Mouse (Mus musculus) midbrain, embryonic 15.5 days (tissue): ENCODE measurements around the gene Slc38a1. TPM values are rescaled to one million over a fixed set of nuclear protein-coding genes. Genes with fewer than 3 reads are reported as not detected.

Source experiments
- ATAC-seq: fragments of 200-750 bp; cut with Nextera tagmentation; replicated peaks from 2 replicates; pipeline ENCODE4 v1.8.0; 2017; ENCODE audit warnings: moderate TSS enrichment
- H3K27ac ChIP-seq: fragments of 300-500 bp; sonication (generic); 2 replicates; pipeline ENCODE4 v1.5.1; 2015; ENCODE audit warnings: mild to moderate bottlenecking, inconsistent platforms
- H3K27me3 ChIP-seq: fragments of 300-500 bp; sonication (generic); replicated peaks from 2 replicates; pipeline ENCODE4 v1.6.1; 2015; ENCODE audit warnings: inconsistent platforms
- H3K36me3 ChIP-seq: fragments of 300-500 bp; sonication (generic); replicated peaks from 2 replicates; pipeline ENCODE4 v1.6.1; 2015; ENCODE audit warnings: inconsistent platforms
- H3K4me1 ChIP-seq: fragments of 300-500 bp; sonication (generic); 2 replicates; pipeline ENCODE4 v1.6.1; 2015; ENCODE audit warnings: inconsistent platforms
- H3K4me2 ChIP-seq: fragments of 300-500 bp; sonication (generic); 2 replicates; pipeline ENCODE4 v1.6.1; 2015; ENCODE audit warnings: inconsistent platforms, mild to moderate bottlenecking, moderate library complexity
- H3K4me3 ChIP-seq: fragments of 300-500 bp; sonication (generic); 2 replicates; pipeline ENCODE4 v1.5.1; 2015; ENCODE audit warnings: mild to moderate bottlenecking, inconsistent platforms
- H3K9ac ChIP-seq: fragments of 300-500 bp; sonication (generic); 2 replicates; pipeline ENCODE4 v1.6.1; 2015; ENCODE audit warnings: mild to moderate bottlenecking, inconsistent platforms
- H3K9me3 ChIP-seq: fragments of 300-500 bp; sonication (generic); 2 replicates; pipeline ENCODE4 v1.6.1; 2016; ENCODE audit warnings: inconsistent platforms
- WGBS: fragments of 180-500 bp; shearing (Covaris S2); methylation state at CpG from one replicate; pipeline ENCODE4 v1.1.7; 2015; ENCODE audit warnings: mixed read lengths; 5-methylcytosine and 5-hydroxymethylcytosine counted together
- polyA plus RNA-seq: library from polyadenylated mRNA; unstranded; fragments of >200 nt; fragmentation: Nextera tagmentation; extraction: Ambion mirVana; gene quantifications from 2 replicates; pipeline ENCODE4 v1.2.1, GENCODE M21; 2015

The Slc38a1 gene
- polyA plus RNA-seq, 1 experiment from 2014 or later, result 144 TPM

GRCm38 (mm10) chr15:96678871-96679773, 36.4 kb upstream of the Slc38a1 start:
- Histone ChIP-seq H3K9ac (no peak overlapping the region), H3K4me3 (no peak overlapping the region), H3K36me3 (no peaks in the 10 kb centered on the region), H3K4me2 (no peak overlapping the region), H3K27me3 (no peaks in the 10 kb centered on the region), H3K9me3 (no peaks in the 10 kb centered on the region), H3K27ac (no peak overlapping the region), H3K4me1 (no peaks in the 10 kb centered on the region)
- WGBS, result 78% methylated on average over 19 of the region's 19 CpGs
- ATAC-seq, result no peak

- H3K4me3 ChIP-seq, result no peak overlapping the region
- no peaks in the 10 kb centered on the region for H3K9me3 ChIP-seq
- no peak overlapping the region for H3K27ac ChIP-seq
- H3K4me2 ChIP-seq, result no peak overlapping the region
- no peaks in the 10 kb centered on the region for H3K27me3 ChIP-seq
- no peaks in the 10 kb centered on the region for H3K36me3 ChIP-seq
- ATAC-seq, result no peak
- no peaks in the 10 kb centered on the region for H3K4me1 ChIP-seq
- WGBS, result 50% methylated on average over 10 of the region's 10 CpGs
- H3K9ac ChIP-seq, result no peak overlapping the region
These were observed 33.8 kb upstream of the Slc38a1 start for GRCm38 (mm10) chr15:96676518-96676917.

- H3K9me3 ChIP-seq, result no peaks in the 10 kb centered on the region
- no peaks in the 10 kb centered on the region for H3K27me3 ChIP-seq
- no peak overlapping the region for H3K27ac ChIP-seq
- H3K4me1 ChIP-seq, result no peaks in the 10 kb centered on the region
- no peak overlapping the region for H3K4me3 ChIP-seq
- H3K9ac ChIP-seq, result no peak overlapping the region
- H3K4me2 ChIP-seq, result no peak overlapping the region
- H3K36me3 ChIP-seq, result no peaks in the 10 kb centered on the region
- WGBS, result 84% methylated on average over 15 of the region's 15 CpGs
- ATAC-seq, result no peak
These were observed 33.0 kb upstream of the Slc38a1 start for GRCm38 (mm10) chr15:96675744-96676143.

GRCm38 (mm10) chr15:96675055-96675454, 32.3 kb upstream of the Slc38a1 start:
- 84% methylated on average over 11 of the region's 11 CpGs for WGBS

GRCm38 (mm10) chr15:96674089-96674488, 31.4 kb upstream of the Slc38a1 start:
- WGBS, result 81% methylated on average over 1 of the region's 1 CpGs
- H3K4me2 ChIP-seq, result no peak overlapping the region
- ATAC-seq, result no peak

More at GRCm38 (mm10) chr15:96675055-96675454, 32.3 kb upstream of the Slc38a1 start:
- no peak overlapping the region for H3K4me3 ChIP-seq
- H3K36me3 ChIP-seq, result no peaks in the 10 kb centered on the region
- ATAC-seq, result no peak
- no peak overlapping the region for H3K9ac ChIP-seq
- no peaks in the 10 kb centered on the region for H3K4me1 ChIP-seq
- no peaks in the 10 kb centered on the region for H3K9me3 ChIP-seq
- no peak overlapping the region for H3K4me2 ChIP-seq
- H3K27me3 ChIP-seq, result no peaks in the 10 kb centered on the region
- H3K27ac ChIP-seq, result no peak overlapping the region

GRCm38 (mm10) chr15:96669721-96670120, 27.0 kb upstream of the Slc38a1 start:
- Histone ChIP-seq H3K4me1 (0 out of 2 replicates have a peak, but pooled peaks cover 6% of the 10 kb centered on the region), H3K36me3 (no peaks in the 10 kb centered on the region), H3K4me2 (no peak overlapping the region), H3K9me3 (no peaks in the 10 kb centered on the region), H3K9ac (no peak overlapping the region), H3K27me3 (no peaks in the 10 kb centered on the region), H3K27ac (no peak overlapping the region), H3K4me3 (no peak overlapping the region)
- no peak for ATAC-seq
- WGBS, result 86% methylated on average over 6 of the region's 6 CpGs

More at GRCm38 (mm10) chr15:96674089-96674488, 31.4 kb upstream of the Slc38a1 start:
- no peak overlapping the region for H3K4me3 ChIP-seq
- H3K9me3 ChIP-seq, result no peaks in the 10 kb centered on the region
- H3K4me1 ChIP-seq, result no peaks in the 10 kb centered on the region
- H3K36me3 ChIP-seq, result no peaks in the 10 kb centered on the region
- no peak overlapping the region for H3K27ac ChIP-seq
- no peaks in the 10 kb centered on the region for H3K27me3 ChIP-seq
- no peak overlapping the region for H3K9ac ChIP-seq

- H3K4me3 ChIP-seq, result peak overlapping the region; percentile 18; the same call in 1 of the 2 replicates
- H3K27ac ChIP-seq, result no peak overlapping the region
- H3K27me3 ChIP-seq, result no peaks in the 10 kb centered on the region
- peak overlapping the region; percentile 43 for H3K4me2 ChIP-seq
- 0 out of 2 replicates have a peak, but pooled peaks cover 6% of the 10 kb centered on the region for H3K4me1 ChIP-seq
- WGBS, result 5% methylated on average over 7 of the region's 7 CpGs
- no peak for ATAC-seq
- H3K9me3 ChIP-seq, result no peaks in the 10 kb centered on the region
- no peak overlapping the region for H3K9ac ChIP-seq
- H3K36me3 ChIP-seq, result no peaks in the 10 kb centered on the region
These were observed 23.9 kb upstream of the Slc38a1 start for GRCm38 (mm10) chr15:96666663-96667062.

GRCm38 (mm10) chr15:96665889-96666288, 23.2 kb upstream of the Slc38a1 start:
- Histone ChIP-seq H3K4me2 (peak overlapping the region; percentile 43; the same call in 1 of the 2 replicates), H3K36me3 (no peaks in the 10 kb centered on the region), H3K4me3 (no peak overlapping the region), H3K9me3 (no peaks in the 10 kb centered on the region), H3K27me3 (no peaks in the 10 kb centered on the region), H3K9ac (no peak overlapping the region), H3K27ac (no peak overlapping the region), H3K4me1 (0 out of 2 replicates have a peak, but pooled peaks cover 6% of the 10 kb centered on the region)
- WGBS, result 10% methylated on average over 3 of the region's 3 CpGs
- no peak for ATAC-seq

GRCm38 (mm10) chr15:96660590-96661141, 18.0 kb upstream of the Slc38a1 start:
- WGBS, result 69% methylated on average over 13 of the region's 13 CpGs
- H3K27ac ChIP-seq, result no peak overlapping the region
- H3K36me3 ChIP-seq, result no peaks in the 10 kb centered on the region
- no peak overlapping the region for H3K4me2 ChIP-seq
- no peaks in the 10 kb centered on the region for H3K4me1 ChIP-seq
- H3K4me3 ChIP-seq, result no peak overlapping the region
- H3K9me3 ChIP-seq, result no peaks in the 10 kb centered on the region
- H3K27me3 ChIP-seq, result no peaks in the 10 kb centered on the region
- ATAC-seq, result no peak
- no peak overlapping the region for H3K9ac ChIP-seq

GRCm38 (mm10) chr15:96658275-96658602, 15.5 kb upstream of the Slc38a1 start:
- Histone ChIP-seq H3K4me3 (no peak overlapping the region), H3K27ac (no peak overlapping the region), H3K9ac (no peak overlapping the region), H3K36me3 (no peaks in the 10 kb centered on the region), H3K27me3 (no peaks in the 10 kb centered on the region), H3K4me1 (no peaks in the 10 kb centered on the region), H3K9me3 (no peaks in the 10 kb centered on the region), H3K4me2 (no peak overlapping the region)
- WGBS, result 59% methylated on average over 14 of the region's 14 CpGs
- ATAC-seq, result no peak

- H3K27me3 ChIP-seq, result no peaks in the 10 kb centered on the region
- no peak overlapping the region for H3K27ac ChIP-seq
- 61% methylated on average over 17 of the region's 17 CpGs for WGBS
- no peak overlapping the region for H3K4me3 ChIP-seq
- no peak overlapping the region for H3K9ac ChIP-seq
- ATAC-seq, result no peak
- H3K4me2 ChIP-seq, result no peak overlapping the region
- H3K36me3 ChIP-seq, result no peaks in the 10 kb centered on the region
- no peaks in the 10 kb centered on the region for H3K9me3 ChIP-seq
- H3K4me1 ChIP-seq, result no peaks in the 10 kb centered on the region
These were observed 15.0 kb upstream of the Slc38a1 start for GRCm38 (mm10) chr15:96657576-96658274.

GRCm38 (mm10) chr15:96655514-96655913, 12.8 kb upstream of the Slc38a1 start:
- H3K36me3 ChIP-seq, result no peaks in the 10 kb centered on the region
- no peak overlapping the region for H3K4me2 ChIP-seq
- no peaks in the 10 kb centered on the region for H3K9me3 ChIP-seq
- 93% methylated on average over 14 of the region's 14 CpGs for WGBS
- no peaks in the 10 kb centered on the region for H3K27me3 ChIP-seq
- no peak for ATAC-seq
- H3K27ac ChIP-seq, result no peak overlapping the region
- no peak overlapping the region for H3K4me3 ChIP-seq
- no peaks in the 10 kb centered on the region for H3K4me1 ChIP-seq
- H3K9ac ChIP-seq, result no peak overlapping the region
